Mouse (Mus musculus) ES-Bruce4 (cell line): Measurements from ENCODE around the gene Comt. TPM values are rescaled to one million over a fixed set of nuclear protein-coding genes. Genes with fewer than 3 reads are reported as not detected.

Experiments used
- H3K27ac ChIP-seq: 2 replicates; pipeline ENCODE4 v1.5.1; 2012; ENCODE audit warnings: low read length, inconsistent platforms; ENCODE audit not compliant: insufficient read depth
- H3K27me3 ChIP-seq: 2 replicates; pipeline ENCODE4 v1.6.1; 2012; ENCODE audit warnings: mild to moderate bottlenecking, low read length, inconsistent platforms; ENCODE audit not compliant: control insufficient read depth, poor library complexity, insufficient read depth, severe bottlenecking
- H3K36me3 ChIP-seq: 2 replicates; pipeline ENCODE4 v1.6.1; 2012; ENCODE audit warnings: inconsistent platforms, mild to moderate bottlenecking, low read length, moderate library complexity; ENCODE audit not compliant: control insufficient read depth, poor library complexity, insufficient read depth, severe bottlenecking
- H3K4me1 ChIP-seq: one replicate; pipeline ENCODE4 v1.8.1; 2011; ENCODE audit warnings: low read length; ENCODE audit not compliant: control insufficient read depth, insufficient read depth
- H3K4me3 ChIP-seq: 2 replicates; pipeline ENCODE4 v1.5.1; 2011; ENCODE audit warnings: low read depth, mild to moderate bottlenecking, low read length
- H3K9ac ChIP-seq: 2 replicates; pipeline ENCODE4 v1.6.1; 2012; ENCODE audit warnings: low read depth, mild to moderate bottlenecking, inconsistent platforms; ENCODE audit not compliant: poor library complexity, severe bottlenecking
- H3K9me3 ChIP-seq: replicated peaks from 2 replicates; pipeline ENCODE4 v1.6.1; 2012; ENCODE audit warnings: mild to moderate bottlenecking, low read length, inconsistent platforms; ENCODE audit not compliant: control insufficient read depth, poor library complexity, insufficient read depth, severe bottlenecking
- CTCF ChIP-seq: IDR thresholded peaks from one replicate; pipeline ENCODE4 v1.8.1; 2011; ENCODE audit warnings: low read depth, low read length
- EP300 ChIP-seq: IDR thresholded peaks from 2 replicates; pipeline ENCODE4 v1.6.1; 2011; ENCODE audit warnings: low read depth, low read length; ENCODE audit not compliant: insufficient read depth
- POLR2A ChIP-seq: IDR thresholded peaks from one replicate; pipeline ENCODE4 v1.8.1; 2011; ENCODE audit warnings: low read length; ENCODE audit not compliant: insufficient read depth
- polyA plus RNA-seq: library from polyadenylated mRNA; stranded (reverse); fragments of >200 nt; gene quantifications from 2 replicates; pipeline ENCODE4 v1.2.4, GENCODE M21; 2011; ENCODE audit warnings: low read depth; ENCODE audit not compliant: missing spikeins, insufficient read depth, insufficient read length

Gene Comt
- polyA plus RNA-seq, 1 experiment: 13.6 TPM

DNA sequence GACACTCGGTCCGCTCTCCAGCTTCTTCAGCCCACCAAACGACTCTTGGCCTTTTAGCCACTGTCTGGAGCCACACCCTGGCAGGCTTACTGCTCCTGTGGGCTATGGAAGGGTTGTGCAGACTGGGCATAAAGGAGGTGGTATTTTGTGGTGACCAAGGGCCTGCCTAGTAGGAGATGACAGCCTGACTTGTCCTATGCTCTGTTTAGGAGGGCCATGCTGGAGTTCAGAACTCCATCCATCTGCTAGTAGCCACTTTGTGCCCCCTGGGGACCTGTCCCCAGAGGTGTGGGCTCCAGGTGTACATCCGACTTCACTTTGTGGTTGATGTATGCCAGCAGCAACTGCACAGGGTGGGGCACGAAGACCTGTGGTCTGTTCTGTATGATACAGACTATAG, 33.1 kb downstream of the Comt start:
- H3K4me1 ChIP-seq: peaks cover 11% of the 10 kb centered on the region

GRCm38 (mm10) chr16:18392469-18393426, 33.9 kb downstream of the Comt start:
- no peak for TF ChIP-seq EP300
- TF ChIP-seq POLR2A: no peak
- peak; percentile 53 for TF ChIP-seq CTCF
- Histone ChIP-seq H3K9me3 (no peaks in the 10 kb centered on the region), H3K4me1 (peaks cover 17% of the 10 kb centered on the region), H3K36me3 (0 out of 2 replicates have a peak, but pooled peaks cover 6% of the 10 kb centered on the region), H3K4me3 (peak overlapping the region; percentile 84), H3K27me3 (no peaks in the 10 kb centered on the region), H3K27ac (no peak overlapping the region), H3K9ac (peak overlapping the region; percentile 73)

More for the DNA sequence above, 33.1 kb downstream of the Comt start:
- no peak for TF ChIP-seq EP300
- H3K27me3 ChIP-seq: no peaks in the 10 kb centered on the region
- H3K4me3 ChIP-seq: peak overlapping the region; percentile 84
- H3K9ac ChIP-seq: peak overlapping the region; percentile 73
- H3K36me3 ChIP-seq: 0 out of 2 replicates have a peak, but pooled peaks cover 6% of the 10 kb centered on the region
- H3K9me3 ChIP-seq: no peaks in the 10 kb centered on the region
- H3K27ac ChIP-seq: no peak overlapping the region

- H3K4me3 ChIP-seq: no peak overlapping the region
Measured at GRCm38 (mm10) chr16:18391728-18392127, 34.9 kb downstream of the Comt start.

GRCm38 (mm10) chr16:18391127-18391526, 35.5 kb downstream of the Comt start:
- H3K27me3 ChIP-seq: no peaks in the 10 kb centered on the region
- H3K9ac ChIP-seq: no peak overlapping the region
- H3K4me3 ChIP-seq: no peak overlapping the region
- no peak for TF ChIP-seq EP300
- TF ChIP-seq POLR2A: no peak
- no peak for TF ChIP-seq CTCF
- no peaks in the 10 kb centered on the region for H3K9me3 ChIP-seq
- H3K4me1 ChIP-seq: peaks cover 21% of the 10 kb centered on the region
- no peak overlapping the region for H3K27ac ChIP-seq
- no peaks in the 10 kb centered on the region for H3K36me3 ChIP-seq

More at GRCm38 (mm10) chr16:18391728-18392127, 34.9 kb downstream of the Comt start:
- H3K36me3 ChIP-seq: no peaks in the 10 kb centered on the region
- TF ChIP-seq EP300 (no peak), POLR2A (no peak), CTCF (no peak)
- no peak overlapping the region for H3K9ac ChIP-seq
- no peaks in the 10 kb centered on the region for H3K27me3 ChIP-seq
- H3K9me3 ChIP-seq: no peaks in the 10 kb centered on the region
- peaks cover 22% of the 10 kb centered on the region for H3K4me1 ChIP-seq
- H3K27ac ChIP-seq: peak overlapping the region; percentile 19; the same call in 1 of the 2 replicates

GRCm38 (mm10) chr16:18390399-18390798, 36.3 kb downstream of the Comt start:
- Histone ChIP-seq H3K9ac (no peak overlapping the region), H3K9me3 (no peaks in the 10 kb centered on the region), H3K36me3 (no peaks in the 10 kb centered on the region), H3K27me3 (no peaks in the 10 kb centered on the region), H3K4me1 (peaks cover 19% of the 10 kb centered on the region), H3K27ac (no peak overlapping the region), H3K4me3 (no peak overlapping the region)
- TF ChIP-seq POLR2A: no peak
- TF ChIP-seq EP300: no peak
- no peak for TF ChIP-seq CTCF
